Mouse (Mus musculus): ENCODE measurements around the gene Dph5.
"Not testable (repeated sequence)": the region's sequence is repeated elsewhere in the genome, so short reads cannot be mapped to it uniquely, and the experiment has no call there.

Dph5 gene

GRCm38 (mm10) chr3:115887427-115888309, at the start of gene Dph5:
Gene Dph5, plus strand, starts transcription at chr3:115887837.
- peak; percentile 94 for DNase-seq (ENCODE audit: low spot score)

DNA sequence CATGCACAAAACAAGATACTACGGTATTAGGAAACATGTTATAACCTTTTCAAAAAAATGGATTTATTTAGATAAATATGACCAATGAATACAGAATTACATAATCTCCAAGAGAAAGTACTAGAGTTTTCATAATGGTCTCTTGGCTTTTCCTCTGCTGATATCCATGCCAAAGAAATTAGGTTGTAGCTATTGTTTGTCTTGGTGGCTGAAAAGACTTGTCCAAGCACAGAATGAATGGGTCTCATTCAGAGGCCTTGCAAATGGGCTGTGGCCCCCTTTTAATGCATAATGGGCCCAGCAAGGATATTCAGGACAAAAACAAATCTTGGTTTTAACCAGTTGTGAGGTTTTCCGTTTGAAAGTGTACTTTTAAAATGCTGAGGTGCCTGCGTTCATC, 43.1 kb upstream of the Dph5 start:
- DNase-seq (ENCODE audit: low spot score): no peak

- no peak for DNase-seq (ENCODE audit: low spot score)
Observed at GRCm38 (mm10) chr3:115845032-115845618, 42.5 kb upstream of the Dph5 start.

- no peak for DNase-seq (ENCODE audit: low spot score)
Observed at GRCm38 (mm10) chr3:115845724-115846123, 41.9 kb upstream of the Dph5 start.

GRCm38 (mm10) chr3:115846153-115846552, 41.5 kb upstream of the Dph5 start:
- no peak for DNase-seq (ENCODE audit: low spot score)

DNA sequence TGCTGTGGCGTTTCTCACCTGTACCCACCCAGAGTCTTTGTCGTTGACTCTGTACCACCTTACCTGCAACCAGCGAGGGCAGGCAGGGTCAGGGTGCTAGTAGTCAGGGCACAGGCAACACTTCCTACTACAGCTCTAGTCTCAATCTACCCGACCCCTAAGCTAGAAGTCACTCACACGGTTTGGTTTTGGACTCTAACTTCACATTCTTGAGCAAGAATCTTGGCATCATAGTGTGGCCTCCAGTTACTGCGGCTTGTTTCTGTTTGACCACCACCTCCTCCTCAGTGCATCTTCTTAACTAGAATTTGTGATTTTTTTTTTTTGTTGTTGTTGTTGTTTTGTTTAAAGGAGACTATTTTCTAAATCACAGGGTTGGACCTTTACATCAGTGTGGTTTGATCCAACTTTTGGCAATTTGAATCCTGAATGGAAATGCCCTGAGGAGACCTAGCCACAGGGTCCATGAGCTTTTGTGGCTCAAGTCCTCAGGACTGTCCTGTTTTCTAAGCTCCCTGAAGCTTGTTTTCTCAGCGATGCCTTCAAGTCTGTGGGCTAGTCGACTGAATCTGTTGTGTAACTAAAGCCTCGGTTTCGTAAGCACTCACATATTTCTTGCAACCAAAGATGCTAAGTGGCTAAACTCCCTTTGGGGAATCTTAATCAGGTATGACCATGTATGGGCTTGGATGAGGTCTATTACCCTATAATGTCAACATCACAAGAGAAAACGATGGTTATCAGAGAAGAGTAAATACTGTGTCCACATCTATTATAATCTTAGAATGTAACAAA, 38.8 kb upstream of the Dph5 start:
- no peak for DNase-seq (ENCODE audit: low spot score)

DNA sequence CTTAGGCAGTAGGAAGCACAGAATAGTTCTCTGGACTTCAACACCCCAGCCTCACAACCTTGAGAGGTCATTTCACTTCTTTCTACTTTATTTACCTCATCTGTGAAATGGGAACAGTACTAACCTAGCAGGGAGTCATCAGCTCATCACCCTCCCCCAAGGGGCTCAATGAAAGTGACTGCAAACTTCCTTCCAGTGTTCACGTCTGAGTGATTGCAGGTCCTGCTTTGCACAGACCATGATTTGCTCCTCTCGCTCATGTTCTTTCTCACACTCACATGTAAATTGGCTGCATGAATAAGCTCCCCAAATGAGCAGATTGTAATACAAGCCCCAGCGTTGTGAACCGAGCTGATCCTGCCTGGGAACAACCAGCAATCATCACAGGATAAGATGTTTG, 36.7 kb upstream of the Dph5 start:
- no peak for DNase-seq (ENCODE audit: low spot score)

DNA sequence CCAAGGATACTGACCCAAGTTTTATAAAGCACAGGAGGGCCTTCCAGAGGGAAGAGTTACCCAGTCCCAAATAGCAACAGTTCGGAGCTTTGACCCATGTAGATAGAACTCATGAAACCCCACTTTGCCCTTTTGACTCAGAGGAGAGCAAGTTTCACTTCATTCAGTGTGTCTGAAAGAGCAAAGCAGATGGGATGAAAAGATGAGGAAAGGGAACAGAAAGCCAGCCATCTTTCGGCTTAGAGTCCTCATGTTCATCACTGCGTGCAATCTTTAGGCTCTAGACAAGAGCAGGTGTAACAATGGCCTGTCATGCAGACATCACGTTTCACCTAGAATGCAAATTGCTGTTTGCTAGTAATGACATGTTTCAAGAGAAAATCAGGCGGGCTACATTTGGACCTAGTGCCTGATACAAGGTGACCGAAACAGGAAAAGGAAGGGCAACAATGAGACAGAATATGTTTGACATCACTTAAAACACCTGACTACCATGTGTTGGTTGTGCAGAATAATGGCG, 32.9 kb upstream of the Dph5 start:
- DNase-seq (ENCODE audit: low spot score): no peak

GRCm38 (mm10) chr3:115855576-115855975, 32.1 kb upstream of the Dph5 start:
- no peak for DNase-seq (ENCODE audit: low spot score)

DNA sequence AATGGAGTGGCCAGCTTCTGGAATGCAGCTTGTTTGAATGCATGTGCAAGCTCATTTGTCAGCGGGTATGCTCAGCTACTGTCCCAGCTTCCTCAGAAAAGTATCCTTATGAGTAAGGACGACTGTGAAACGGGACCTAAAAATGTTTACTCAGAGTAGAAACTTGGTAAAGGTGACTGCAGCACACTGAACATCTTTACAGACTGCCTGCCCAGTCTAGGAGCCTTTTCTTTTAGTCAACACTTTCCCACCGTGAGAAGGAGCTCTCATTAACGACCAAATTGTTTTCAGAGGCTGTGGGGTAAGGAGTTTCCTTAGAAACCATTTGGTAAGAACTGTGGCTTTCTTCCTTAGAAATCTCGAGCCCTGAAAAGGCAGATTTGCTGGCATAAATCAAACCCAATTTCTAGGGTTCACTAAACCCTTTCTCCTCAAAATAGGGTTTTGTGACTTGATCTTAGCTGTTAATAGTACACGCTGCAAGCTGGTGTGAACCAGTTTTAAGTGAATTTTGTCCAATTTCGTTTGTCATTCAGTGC, 31.1 kb upstream of the Dph5 start:
- DNase-seq (ENCODE audit: low spot score): no peak

- DNase-seq (ENCODE audit: low spot score): no peak
Observed at GRCm38 (mm10) chr3:115857436-115857835, 30.2 kb upstream of the Dph5 start.

DNA sequence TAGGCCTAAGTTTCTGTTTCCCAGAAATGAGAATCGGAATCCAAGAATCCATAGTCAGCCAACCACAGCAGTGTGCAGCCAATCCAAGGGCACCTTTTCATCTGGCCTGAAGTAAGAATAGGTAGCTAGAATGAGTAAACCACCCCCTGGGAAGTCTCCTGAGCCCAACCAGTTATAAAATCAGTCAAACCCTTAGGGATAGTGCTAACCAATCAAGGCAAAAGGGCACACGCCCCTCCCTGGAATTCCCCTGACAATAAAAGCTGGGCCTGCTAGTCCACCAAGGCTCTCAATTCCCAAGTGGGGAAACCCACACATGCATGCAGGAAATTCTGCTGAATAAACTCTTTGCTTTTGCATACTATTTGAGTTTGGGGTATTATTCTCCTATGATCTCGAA, 28.8 kb upstream of the Dph5 start:
- DNase-seq (ENCODE audit: low spot score): no peak

GRCm38 (mm10) chr3:115860780-115861179, 26.9 kb upstream of the Dph5 start:
- not testable (repeated sequence) for DNase-seq (ENCODE audit: low spot score)

DNA sequence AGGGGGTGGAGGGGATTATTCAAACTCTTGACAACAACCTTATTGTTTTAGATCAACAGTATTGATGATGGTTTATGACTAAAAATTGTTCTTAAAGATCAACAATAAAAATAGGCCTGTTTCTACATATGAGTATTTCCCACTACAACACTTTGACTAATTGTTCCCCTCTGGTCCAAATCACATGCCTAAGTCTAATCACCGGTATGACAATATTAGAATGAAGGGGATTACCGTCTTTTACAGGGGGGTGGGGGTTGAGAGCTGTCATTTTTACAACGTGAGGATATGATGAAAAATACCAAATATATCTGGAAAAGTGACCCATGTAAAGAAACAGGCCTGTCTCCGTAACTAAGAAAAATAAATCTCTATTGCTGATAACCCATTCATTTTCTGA, 24.1 kb upstream of the Dph5 start:
- no peak for DNase-seq (ENCODE audit: low spot score)

DNA sequence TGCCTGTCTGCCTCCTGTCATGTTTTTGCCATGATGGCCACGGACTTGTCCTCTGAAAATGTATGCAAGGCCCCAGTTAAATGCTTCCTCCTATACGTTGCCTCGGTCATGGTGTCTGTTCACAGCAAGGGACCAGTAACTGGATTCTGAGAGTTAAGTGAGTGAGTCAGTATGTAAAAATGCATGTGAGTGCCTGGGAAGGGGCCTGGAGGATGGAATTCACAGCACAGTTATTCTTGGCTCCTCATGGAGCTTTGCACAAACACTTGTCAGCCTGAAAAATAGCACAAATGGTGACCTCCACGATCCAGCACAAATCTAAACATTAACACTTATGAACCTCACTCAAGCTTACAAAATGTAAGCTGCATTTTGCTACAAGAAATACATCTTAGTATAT, 20.5 kb upstream of the Dph5 start:
- peak; percentile 39 for DNase-seq (ENCODE audit: low spot score)

DNA sequence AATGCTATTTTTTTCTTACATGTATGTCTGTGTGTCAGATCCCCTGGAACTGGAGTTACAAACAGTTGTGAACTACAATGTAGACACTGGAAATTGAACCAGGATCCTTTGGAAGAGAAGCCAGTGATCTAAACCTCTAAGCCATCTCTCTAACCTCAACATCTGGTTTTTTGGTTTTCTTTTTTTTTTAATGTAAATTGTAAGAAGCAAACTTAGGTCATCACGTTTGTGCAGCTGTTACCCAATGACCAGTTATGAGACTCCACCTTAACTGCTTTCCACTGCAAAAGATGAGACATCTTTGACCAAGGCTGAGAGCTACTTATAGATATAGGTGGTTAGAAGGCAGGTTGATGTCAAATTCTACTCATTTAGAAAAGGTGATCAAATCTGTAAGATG, 19.7 kb upstream of the Dph5 start:
- no peak for DNase-seq (ENCODE audit: low spot score)

DNA sequence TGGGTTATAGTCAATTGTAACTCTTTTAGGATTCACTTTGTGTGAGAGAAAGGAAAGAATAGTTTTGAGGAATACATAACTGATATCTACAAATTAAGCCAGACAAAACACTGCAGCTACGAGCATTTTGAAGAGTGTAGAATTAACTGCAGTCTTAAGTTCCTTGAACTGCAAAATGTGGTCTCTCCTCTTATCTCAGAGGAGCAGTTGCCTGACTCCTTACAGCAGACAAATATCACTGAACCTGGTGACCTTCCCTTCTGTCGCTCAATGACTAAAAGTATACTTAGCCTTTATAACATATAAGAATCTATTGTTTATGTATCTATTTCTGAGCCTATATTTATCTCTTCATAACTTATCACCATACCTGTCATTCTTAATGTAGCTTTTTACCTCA, 18.3 kb upstream of the Dph5 start:
- no peak for DNase-seq (ENCODE audit: low spot score)

DNA sequence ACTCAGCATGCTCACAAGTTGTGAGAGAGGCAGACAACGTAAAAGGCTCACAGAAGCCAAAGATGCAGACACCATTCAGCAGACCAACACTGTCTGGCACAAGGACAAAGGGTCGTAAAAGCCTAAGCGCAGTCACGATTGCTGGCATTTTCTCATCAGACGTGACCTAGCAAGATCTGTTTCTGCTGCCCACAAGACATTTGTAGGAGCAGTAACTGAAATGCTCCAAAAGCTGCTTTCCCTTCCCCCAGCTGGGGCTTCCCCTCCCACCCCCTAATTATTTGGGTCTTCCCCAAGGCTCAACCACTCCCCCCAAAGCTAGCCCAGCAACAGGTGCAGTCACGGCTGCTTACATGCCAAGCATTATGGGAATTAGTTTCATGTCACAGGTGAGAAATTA, 12.1 kb upstream of the Dph5 start:
- no peak for DNase-seq (ENCODE audit: low spot score)

- DNase-seq (ENCODE audit: low spot score): no peak
Observed at GRCm38 (mm10) chr3:115877133-115877532, 10.5 kb upstream of the Dph5 start.

DNA sequence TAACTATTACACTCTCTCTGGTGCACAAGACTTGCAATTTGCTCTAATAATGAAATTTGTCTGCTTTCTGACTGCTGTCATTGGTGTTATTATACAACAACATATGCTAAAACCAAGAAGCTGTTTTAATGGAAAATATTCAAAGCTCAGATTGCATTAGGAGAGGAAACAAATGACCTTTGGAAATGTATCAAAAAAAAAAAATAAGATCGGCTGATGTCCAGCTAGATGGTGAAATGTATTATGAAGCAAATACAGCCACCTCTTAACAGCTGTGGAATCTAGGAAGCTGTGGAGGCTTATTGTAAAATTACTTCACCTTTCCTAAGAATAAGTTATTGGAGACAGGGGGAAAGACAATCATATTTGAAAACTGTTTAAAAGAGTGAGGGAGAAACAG, 3.6 kb upstream of the Dph5 start:
- DNase-seq (ENCODE audit: low spot score): no peak

GRCm38 (mm10) chr3:115888310-115889106, 871 bp downstream of the Dph5 start:
- no peak for DNase-seq (ENCODE audit: low spot score)

GRCm38 (mm10) chr3:115892341-115892740, 4.7 kb downstream of the Dph5 start:
- no peak for DNase-seq (ENCODE audit: low spot score)
